Mouse (Mus musculus): Measurements from ENCODE around the gene Pstk.

DNA sequence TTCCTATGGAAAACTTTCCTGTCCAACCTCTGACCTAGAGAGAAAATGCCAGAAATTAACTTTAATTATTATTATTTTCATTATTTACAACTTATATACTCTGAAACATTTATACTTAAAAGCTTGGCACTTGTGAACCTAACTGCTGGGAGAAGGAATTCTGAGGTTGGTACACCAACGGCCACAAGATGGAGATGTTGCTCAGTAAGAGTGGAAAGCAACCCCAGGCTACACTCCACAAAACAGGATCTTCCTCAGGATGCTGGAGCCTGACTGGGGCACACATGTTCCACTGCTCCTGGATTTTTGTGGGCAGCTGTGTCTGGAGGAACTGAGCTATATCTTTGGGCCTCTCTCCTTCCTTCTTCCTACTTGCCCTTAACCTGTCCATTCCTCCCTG is 61.3 kb downstream of the Pstk start:
- TF ChIP-seq CTCF (IDR thresholded peaks at IDR 0.05; ENCODE audit: low read depth) (peak; percentile 76), EP300 (optimal IDR thresholded peaks at IDR 0.05) (no peak)
